Mouse (Mus musculus): Measurements from ENCODE around the gene Med27. TPM values are rescaled to one million over a fixed set of nuclear protein-coding genes. Genes with fewer than 3 reads are reported as not detected.
"Not testable (repeated sequence)": the region's sequence is repeated elsewhere in the genome, so short reads cannot be mapped to it uniquely, and the experiment has no call there.

The Med27 gene
- polyA plus RNA-seq, 1 experiment = 41.7 TPM

DNA sequence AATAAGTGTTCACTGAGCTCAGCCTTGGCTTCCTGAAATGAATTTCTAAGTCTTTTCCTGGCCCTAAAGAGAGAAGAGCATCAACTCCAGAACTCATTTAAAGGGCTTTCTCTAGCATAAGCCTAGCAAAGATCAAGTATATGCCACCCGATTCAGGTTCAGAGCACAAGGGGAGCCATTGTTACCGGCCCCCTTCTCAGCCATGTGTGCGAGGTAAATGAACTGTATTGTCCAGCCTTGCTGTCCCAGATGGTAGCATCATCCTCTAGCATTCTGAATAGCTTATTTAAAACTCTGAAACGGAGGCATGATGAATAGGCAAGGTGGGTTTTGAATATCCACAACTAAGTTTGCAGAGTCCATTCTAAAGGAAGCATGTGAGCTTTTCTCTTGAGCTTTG lies 159.8 kb downstream of the Med27 start:
- no peak for DNase-seq (ENCODE audit: extremely low spot score in 1 of 2, low spot score in 1 of 2)

DNA sequence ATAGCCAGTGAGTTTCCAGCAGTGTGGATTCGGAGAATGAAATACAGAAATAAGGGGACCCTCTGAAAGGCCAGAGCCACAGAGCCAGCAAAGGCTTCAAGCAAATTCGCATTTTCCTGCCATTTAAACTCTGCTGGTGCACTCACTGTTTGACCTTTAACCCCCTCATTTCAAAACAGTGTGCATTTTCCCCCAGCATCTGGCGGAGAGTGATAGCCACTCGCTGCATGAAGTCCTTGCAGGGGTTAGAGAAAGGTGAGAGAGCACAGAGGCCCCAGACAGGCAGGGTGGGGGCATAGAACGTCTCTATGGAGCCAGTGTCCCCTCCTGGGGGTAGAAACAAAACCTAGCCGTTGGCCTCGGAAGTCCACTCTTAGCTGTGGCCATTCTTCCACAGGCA lies 166.5 kb downstream of the Med27 start:
- no peak for DNase-seq (ENCODE audit: extremely low spot score in 1 of 2, low spot score in 1 of 2)

DNA sequence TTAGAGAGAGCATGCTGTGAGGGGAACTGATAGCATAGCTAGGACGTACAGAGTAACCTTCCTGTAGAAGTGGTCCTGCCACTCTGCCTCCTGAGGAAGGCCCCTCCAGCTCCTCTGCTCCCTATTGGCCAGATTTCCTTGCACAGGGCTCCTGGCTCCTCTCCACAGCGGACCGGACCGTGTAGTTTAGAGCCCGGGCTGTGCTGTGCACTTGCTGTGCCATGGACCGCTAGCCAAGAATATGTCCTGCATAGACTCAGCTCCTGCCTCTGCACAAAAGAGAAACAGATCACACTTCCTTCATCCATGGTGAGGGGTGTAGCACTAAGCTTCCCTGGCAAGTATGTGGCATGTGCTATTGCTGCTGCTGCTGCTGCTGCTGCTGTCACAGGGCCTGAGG lies 168.2 kb downstream of the Med27 start:
- no peak for DNase-seq (ENCODE audit: extremely low spot score in 1 of 2, low spot score in 1 of 2)

DNA sequence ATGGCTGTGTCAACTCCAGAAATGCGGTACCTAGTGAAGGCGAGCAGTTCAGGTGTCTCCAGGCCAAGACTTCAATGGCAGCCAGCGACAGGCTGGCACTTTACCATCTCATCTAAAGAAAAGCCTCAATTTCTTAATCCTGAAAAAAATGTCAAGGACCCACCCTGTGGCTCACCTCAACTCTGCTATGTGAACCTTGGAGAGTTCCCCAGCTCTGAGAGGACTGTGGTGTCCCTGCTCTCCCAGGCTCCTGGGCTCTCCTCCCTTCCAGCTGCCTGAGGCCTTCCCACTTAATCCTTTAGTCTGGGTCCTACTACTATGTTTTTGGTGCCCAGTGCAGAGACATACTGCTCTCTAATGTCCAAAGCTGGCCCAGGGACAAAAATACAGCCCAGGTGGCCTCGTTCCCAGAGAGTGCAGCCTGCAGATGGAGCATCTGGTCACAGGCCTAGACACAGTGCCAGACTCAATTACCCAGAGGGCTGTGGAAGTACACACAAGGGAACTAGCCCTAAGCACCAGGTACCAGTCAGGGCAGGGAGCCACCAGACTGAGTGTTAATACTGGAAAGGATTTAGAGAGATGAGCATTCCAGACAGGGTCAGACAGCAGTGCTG lies 169.3 kb downstream of the Med27 start:
- no peak for DNase-seq (ENCODE audit: extremely low spot score in 1 of 2, low spot score in 1 of 2)

DNA sequence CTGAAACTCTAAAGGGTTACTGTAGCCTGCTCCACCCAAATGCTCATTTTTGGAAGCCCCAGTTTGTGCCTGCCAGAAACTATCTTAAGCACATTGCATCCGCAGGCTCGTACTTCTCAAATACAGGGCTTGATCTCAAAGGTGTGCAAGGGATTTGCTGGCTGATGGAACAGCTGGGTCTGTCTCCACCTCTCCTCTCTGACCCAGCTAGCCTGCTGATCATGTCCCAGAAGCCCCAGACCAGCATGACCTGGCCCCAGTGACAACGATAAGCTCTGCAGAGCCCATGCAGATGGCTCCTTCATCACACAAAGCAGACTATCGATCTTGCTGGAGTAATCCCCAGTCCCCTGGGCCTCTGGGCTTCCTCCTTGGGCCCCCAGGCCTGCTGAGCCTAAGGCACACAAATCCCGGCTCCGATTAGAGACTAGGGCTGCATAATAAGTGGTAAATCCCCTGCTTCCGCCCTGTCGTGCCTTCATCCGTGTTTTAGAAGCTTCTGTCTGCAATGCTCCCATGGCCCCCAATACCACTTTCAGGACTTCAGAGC lies 170.1 kb downstream of the Med27 start:
- DNase-seq (ENCODE audit: extremely low spot score in 1 of 2, low spot score in 1 of 2) = no peak

DNA sequence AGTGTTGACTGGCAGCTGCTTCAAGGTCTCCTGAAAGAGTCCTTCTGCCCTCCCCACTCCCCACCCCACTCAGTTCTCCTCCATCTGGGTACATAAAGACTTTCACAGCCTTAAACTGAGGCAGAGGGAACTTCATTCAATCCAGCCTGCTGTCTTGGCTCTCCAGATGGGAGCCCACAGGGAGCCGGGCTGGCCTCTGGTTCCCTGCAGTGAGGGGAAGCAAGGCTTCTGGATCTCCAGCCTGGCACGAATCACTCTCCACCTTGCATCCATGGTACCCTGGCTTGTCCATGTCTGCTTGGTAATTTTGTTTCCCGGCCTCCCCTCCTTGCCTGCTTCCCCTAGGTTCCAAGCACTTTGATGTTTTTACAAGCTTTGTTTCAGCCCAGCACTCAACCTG lies 172.8 kb downstream of the Med27 start:
- no peak for DNase-seq (ENCODE audit: extremely low spot score in 1 of 2, low spot score in 1 of 2)

DNA sequence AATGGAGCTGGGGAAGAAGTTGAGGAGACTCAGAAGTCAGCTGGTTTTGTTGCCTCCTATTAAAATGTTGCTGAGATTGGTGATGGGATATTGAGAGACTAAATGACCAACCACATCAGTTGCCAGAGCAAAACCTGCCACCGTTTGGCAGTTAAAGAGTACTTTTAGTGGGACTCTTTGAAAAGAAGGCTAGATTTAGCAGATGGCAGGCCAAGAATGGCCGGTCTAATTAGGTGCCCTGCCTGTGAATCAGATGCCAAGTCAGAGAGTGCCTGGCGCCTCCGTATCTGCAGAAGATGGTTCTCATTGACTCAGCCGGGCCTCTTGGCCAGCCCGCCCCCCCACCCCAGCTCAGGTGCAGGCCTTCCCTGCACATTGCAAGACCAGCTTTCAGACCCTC lies 173.6 kb downstream of the Med27 start:
- no peak for DNase-seq (ENCODE audit: extremely low spot score in 1 of 2, low spot score in 1 of 2)

DNA sequence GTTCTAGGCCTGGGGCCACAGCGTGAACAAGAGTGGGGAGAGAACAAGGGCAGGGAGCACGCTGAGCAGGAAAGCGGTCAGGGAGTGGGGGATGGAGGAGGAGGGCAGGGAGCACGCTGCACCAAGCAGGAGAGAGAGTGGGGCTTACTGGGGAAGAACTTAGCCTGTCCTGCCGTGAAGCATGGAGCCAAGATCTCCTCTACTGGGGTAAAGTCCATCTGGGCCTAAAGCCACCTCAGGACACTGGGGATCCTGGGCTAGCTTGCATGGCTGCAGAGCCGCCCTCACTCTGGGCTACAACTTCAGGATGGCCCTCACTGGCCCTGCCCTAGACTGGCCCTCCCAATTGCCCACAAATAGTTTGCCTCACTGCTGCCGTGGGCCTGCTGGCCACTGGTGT lies 174.9 kb downstream of the Med27 start:
- DNase-seq (ENCODE audit: extremely low spot score in 1 of 2, low spot score in 1 of 2) = no peak

DNA sequence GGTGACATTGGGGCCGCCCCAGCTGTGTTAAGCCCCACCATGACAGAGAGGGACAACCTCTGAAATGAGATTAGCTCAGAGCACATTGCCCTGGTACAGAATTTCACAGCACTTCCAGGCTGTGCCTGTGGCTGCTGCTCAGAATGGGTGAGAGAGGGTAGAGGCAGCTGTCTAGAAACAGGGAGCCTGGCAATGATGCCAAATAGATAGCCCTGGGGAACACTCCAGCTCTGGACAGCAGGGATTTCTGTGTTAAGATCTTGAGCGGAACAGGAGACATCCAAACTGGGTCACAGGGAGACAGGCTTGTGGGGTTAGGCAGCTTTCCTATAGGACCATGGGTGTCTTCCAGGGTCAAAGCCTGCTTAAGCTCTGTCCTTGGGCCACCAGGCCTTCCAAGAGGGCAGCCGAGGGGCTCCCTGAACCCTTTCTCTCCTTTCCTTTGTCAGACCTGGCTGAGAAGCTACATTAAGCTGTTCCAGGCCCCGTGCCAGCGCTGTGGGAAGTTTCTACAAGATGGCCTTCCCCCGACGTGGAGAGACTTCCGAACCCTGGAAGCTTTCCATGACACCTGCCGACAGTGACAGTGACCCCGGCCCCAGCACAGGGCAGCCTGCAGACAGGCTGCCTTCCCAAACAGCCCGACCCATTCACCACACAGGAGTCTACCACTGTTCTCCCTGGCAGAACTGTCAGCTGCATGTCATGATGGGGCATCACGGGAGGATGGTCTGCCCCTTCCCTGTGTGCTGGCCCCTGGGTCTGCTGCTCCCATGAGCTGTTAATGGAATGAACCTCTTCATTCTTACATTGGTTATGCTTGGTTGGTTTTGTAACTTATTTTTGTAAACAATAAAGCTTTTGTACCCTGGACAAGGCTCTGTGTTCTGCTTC lies 177.5 kb downstream of the Med27 start:
- no peak for DNase-seq (ENCODE audit: extremely low spot score in 1 of 2, low spot score in 1 of 2)

DNA sequence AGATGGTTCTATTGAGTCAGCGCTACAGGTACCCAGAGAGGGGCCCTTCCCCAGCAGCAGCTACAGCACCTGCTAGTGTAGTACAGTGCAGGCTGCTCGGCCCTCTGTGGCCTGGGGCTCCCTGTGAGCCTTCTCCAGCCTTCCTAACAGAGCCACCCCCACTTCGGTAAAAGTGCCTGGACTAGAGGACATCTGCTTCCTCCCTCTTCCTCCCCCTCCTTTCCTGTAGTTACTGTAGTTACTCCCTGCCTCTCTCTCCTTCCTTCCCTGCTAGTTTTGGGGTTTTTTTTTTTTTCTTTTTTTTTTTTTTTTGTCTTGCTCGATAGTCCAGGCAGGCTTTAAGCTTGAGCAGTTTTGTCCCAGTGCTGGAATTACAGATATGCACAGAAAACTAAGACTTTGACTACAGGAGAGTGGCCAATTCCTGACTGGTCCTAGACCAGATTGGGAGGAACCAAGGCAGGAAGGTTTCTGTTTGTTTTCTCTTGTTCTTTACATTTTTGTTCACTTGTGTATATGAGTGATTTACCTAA lies 178.7 kb downstream of the Med27 start:
- DNase-seq (ENCODE audit: extremely low spot score in 1 of 2, low spot score in 1 of 2) = no peak

DNA sequence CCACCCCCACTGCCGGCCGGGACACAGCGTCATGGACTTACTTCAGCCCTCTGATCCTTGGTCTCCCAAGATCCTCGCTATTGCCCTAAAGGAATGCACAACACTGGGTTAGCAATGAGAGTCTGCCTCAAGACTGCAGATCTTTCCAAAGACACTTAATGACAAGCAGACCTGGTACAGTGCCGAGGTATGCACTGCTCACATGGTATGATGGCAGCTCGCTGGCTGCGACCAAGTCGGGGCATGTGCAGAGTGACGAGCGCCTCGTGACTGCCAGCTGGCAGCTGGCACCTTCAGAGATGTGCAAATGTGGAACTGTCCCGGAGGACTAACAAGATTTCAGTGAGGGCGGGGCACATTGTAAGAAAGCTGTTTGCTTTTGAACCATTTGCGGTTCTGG lies 179.6 kb downstream of the Med27 start:
- peak; percentile 57 to 74 for DNase-seq (ENCODE audit: extremely low spot score in 1 of 2, low spot score in 1 of 2)

DNA sequence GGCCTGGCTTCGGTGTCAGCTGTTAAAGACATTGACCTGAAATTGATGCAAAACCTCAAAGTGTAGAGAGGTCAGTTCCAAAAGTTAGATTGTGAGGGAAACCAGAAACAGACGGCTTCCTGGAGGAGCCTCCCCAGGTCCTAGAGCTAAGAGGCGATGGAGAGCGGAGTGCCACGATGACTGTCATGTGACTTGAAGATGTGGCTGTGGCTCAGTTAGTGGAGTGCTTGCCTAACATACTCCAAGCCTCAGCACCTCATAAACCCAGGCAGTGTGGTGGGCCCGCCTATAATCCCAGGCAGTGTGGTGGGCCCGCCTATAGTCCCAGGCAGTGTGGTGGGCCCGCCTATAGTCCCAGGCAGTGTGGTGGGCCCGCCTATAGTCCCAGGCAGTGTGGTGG lies 180.9 kb downstream of the Med27 start:
- DNase-seq (ENCODE audit: extremely low spot score in 1 of 2, low spot score in 1 of 2) = not testable (repeated sequence)

DNA sequence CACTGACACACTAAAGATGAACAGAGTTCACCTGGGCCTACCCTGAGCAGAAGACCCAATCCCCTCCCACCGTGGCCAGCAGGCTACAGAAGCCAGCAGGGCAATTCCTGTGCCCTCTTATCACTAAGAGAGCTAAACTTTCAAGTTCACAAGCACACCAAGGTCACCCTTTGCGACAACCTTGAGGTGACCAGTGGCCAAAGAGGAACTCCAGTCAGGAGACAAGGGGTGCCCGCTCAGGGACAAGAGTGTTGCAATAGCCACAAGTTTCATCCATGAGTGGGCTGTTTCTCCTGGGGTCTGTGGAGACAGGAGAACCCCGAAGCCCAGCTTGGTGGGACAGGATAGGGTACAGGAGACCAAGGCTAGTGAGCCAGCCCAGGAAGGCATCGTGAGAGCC lies 182.2 kb downstream of the Med27 start:
- DNase-seq (ENCODE audit: extremely low spot score in 1 of 2, low spot score in 1 of 2) = no peak

DNA sequence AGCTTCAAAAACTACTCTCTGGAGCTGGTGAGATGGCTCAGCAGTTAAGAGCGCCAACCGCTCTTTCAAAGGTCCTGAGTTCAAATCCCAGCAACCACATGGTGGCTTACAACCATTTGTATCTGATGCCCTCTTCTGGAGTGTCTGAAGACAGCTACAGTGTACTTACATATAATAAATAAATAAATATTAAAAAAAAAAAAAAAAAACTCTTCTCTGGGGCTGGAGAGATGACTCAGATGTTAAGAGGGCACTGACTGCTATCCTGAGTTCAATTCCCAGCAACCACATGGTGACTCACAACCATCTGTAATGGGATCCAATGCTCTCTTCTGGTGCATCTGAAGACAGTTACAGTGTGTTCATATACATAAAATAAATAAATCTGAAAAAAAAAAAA lies 183.2 kb downstream of the Med27 start:
- DNase-seq (ENCODE audit: extremely low spot score in 1 of 2, low spot score in 1 of 2) = not testable (repeated sequence)

DNA sequence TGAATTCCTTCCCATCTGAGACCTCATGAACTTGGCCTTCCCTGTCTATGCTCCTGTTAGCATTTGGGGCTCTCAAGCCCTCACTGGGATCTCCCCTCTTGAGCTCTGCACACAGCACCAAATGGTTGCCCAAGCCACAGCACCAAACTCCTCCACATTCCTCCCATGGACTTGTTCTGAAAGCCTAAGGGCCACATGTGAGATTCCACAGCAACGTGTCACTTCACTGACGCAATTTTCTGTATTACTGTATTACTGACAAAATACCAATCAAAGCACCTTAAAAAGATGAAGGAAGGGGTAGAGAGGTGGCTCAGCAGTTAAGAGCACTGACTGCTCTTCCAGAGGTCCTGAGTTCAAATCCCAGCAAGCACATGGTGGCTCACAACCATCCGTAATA lies 185.6 kb downstream of the Med27 start:
- no peak for DNase-seq (ENCODE audit: extremely low spot score in 1 of 2, low spot score in 1 of 2)

DNA sequence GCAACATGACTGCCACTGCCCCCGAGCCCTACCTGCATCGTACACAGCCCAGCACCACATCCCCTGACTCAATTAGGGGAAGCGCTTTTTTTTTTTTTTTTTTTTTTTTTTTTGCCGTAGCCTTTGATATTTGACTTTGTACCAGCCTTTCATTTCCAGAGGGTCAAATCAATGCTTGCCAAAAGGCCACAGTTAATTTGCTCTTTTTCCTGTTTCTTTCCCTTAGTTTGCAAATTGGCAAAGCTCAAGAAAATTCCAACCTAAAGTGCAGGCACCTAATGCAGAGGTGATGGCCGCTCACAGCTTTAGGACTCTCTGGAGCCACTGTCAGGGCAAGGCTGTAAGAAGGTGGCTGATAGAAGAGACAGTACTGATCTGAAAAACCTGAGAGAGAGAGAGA lies 186.3 kb downstream of the Med27 start:
- no peak for DNase-seq (ENCODE audit: extremely low spot score in 1 of 2, low spot score in 1 of 2)

DNA sequence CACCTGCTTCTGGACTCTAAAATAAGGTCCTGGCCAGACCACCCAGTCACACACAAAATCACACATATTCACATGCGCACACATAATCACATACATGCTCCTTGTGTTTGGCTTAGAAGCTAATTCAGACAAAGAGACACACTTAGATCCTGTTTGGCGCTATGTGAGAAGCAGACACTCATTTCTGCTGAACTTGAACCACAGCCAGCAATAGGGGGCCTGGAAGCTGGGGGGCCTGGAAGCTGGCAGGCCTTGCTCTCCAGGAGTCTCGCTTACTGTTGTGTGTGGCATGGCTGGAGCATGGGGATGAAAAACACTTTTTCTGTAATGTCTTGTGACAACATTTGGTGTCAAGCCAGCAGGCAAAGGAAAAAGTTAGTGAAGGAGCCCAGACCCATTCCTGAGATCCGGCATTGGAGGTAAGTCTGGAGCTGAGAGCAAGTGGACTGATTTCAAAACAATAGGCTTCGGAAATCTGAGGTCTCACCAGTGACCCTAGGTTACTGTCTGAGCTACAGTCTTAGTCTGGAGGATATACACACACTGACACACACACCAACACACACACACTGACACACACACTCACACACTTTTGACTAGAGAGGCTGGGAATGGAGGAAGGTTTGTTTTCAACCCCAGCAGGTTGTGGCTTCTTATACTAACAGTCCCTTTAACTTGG lies 189.1 kb downstream of the Med27 start:
- DNase-seq (ENCODE audit: extremely low spot score in 1 of 2, low spot score in 1 of 2) = no peak

DNA sequence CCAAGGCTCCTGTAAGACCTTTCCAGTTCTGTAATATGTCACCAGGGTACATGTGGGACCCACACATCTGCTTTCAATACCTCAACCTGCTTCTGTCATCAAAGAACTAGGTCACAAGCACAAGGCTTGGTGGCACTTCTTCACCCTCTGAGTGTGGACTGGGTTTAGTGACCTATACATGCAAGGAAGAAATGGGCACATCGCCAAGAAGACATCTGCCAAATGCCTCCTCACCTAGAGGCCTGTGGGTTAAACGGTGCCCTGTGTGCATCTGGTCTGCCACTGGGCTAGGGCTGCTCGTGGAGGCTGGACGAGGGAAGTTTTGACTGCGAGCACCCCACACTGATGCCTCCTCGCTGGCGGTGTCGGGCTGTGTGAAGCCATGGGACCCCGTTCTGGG lies 189.9 kb downstream of the Med27 start:
- no peak for DNase-seq (ENCODE audit: extremely low spot score in 1 of 2, low spot score in 1 of 2)

DNA sequence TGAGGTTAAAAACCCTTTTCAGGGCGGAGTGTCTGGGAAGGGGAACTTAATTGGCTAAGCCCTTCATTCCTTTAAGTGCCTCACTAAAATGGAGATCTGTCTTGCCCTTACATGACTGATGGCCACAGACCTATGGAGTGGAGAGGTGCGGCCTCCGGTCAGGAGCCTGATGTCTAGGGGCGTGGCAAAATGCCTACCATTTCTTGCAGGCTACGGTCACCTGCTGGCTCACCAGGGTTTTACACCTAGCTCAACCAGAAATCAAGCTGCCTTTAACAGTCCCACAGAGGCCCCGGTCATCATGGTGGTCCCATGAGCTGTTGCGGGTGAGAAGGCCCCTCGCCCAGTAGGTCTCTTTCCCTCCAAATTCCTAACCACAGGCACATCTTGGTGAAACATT lies 190.7 kb downstream of the Med27 start:
- DNase-seq (ENCODE audit: extremely low spot score in 1 of 2, low spot score in 1 of 2) = no peak

DNA sequence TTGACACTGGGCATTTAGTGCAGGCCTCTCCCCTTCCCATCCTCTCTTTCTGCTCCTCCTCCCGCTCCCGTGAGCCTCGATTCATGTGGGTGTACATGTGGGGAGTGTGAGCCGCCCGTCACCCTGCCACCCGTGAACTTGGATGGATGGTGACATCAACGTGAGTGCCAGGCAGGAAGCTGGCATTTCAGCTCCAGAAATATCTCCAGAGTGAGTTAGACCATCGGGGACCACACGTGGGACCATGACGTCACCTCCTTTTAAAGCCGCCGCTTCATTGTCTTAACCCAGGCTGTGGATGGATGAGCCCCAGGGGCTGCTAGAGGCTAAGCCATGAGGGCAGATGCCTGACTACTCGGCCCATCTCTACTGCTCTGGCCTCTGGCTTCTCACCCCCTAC lies 195.4 kb downstream of the Med27 start:
- peak; percentile 53 to 76 for DNase-seq (ENCODE audit: extremely low spot score in 1 of 2, low spot score in 1 of 2)

DNA sequence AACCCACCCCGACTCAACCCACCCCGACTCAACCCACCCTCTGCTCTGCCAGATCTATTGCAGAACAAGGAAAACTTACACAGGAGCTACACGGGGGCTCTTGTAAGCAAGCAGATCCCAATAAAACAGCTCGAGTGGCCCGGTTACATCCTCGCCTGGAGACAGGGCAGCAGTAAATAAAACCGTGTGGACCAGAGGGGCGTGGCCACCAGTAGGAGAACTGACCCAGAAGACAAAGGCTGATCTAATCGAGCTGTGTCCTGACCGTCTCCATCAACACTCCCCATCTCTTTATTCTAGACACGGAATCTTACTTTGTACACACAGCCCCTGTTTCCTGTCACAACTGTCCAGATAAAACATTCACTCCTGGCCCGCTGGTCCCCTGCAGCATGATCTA lies 200.0 kb downstream of the Med27 start:
- DNase-seq (ENCODE audit: extremely low spot score in 1 of 2, low spot score in 1 of 2) = no peak

Data from frontal cortex, adult 2 months (tissue).